Mouse (Mus musculus): ENCODE results near the gene Jazf1.

Jazf1 gene

DNA sequence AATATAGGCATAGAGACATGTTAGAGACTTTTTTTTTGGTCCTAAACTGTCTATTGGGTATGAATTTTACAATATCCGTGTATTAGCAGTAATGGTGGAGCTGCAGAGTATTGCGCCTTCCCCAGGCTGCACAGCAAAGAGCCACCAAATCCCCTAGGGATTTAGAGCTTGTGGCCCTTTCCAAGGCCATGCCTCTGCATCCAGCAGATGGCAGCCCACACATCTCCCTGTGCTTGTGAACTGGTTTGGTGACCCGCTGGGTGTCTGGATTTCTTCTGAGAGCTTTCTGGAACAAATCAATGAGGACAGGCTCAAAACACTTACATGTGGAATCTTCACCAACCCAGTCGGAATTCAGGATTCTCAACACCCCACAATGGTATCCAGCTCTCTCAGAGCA is 225.4 kb downstream of the Jazf1 start:
- no peak for DNase-seq

GRCm38 (mm10) chr6:52842598-52842997 is 225.8 kb downstream of the Jazf1 start:
- no peak for DNase-seq

- no peak for DNase-seq
Observed at GRCm38 (mm10) chr6:52841611-52842010, 226.8 kb downstream of the Jazf1 start.

- no peak for DNase-seq
Observed at GRCm38 (mm10) chr6:52840589-52841044, 227.8 kb downstream of the Jazf1 start.

DNA sequence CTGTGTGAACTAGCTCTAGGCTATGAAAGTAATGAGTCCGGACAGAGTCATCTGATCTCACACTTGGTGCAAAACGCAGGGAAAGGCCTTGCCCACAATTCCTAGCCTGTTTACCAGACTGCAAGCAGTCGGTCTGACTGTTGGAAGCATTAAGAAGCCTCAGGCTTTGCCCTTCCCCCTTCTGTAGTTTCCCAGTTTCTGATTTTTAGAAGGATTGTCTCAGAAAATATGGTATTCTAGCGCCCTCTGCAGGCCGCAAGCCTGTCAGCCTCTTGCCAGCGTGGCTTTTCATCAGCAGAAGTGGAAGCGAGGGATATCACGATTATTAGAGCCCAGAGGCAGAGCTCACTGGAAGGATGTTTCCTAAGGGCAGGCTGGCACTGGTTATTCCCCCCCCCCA is 229.7 kb downstream of the Jazf1 start:
- peak; percentile 68 for DNase-seq

- DNase-seq: no peak
Observed at GRCm38 (mm10) chr6:52837792-52838191, 230.6 kb downstream of the Jazf1 start.

DNA sequence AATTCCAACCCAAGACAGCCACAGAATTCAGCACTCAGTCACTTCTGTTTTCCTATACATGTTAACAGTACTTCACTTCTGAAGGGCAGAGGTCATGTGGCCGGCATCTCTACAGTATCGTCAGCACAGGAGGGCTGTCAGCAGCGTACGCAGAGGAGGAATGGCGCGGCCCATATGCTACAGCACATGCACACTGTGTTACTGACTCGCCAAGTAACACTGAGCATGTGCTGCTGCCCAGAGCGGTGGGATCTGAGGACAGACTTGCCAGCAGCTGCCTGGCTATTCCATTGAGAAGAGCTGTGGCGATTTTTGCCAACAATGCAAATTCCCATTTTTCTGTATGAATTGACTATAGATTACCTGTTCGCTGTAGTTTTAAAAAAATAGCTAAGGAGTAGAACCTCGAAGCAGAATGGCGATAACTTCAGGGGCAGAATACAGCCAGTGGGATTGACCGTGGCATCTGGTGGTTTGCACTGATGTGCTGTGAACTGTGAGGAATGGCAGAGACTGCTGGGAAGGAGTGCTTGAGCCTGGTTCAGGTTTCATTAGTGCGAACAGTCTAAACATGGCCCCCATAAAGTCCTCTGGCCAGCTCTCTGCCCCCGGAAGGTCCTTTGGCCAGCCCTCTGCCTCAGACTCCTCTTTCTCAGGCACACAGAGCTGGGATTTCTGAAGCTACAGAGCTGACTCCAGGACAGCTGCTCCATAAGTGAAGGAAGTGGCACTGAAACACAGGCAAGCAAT is 232.1 kb downstream of the Jazf1 start:
- DNase-seq: no peak

DNA sequence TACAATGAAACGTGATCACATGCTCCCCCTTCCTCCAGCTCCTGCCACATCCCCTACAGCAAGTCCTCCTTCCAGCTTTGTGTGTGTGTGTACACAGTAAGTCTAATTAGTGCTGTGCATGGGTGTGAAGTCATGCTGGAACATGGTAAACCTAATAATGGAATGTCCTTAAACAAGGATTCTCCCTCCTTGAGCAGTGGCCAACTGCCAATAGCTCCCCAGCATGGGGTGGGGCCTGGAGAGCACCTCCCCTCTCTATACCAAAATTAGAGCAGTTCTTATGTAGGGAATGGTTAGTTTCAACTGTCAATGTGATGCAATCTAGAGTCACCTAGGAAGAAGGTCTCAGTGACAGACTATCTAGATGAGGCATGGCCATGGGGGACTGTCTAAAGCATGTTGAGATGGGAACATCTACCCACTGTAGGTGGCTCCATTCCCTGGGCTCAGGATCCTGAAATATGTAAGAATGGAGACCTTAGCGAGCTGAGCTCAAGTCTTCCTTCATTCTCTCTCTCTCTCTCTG is 240.6 kb downstream of the Jazf1 start:
- DNase-seq: no peak

DNA sequence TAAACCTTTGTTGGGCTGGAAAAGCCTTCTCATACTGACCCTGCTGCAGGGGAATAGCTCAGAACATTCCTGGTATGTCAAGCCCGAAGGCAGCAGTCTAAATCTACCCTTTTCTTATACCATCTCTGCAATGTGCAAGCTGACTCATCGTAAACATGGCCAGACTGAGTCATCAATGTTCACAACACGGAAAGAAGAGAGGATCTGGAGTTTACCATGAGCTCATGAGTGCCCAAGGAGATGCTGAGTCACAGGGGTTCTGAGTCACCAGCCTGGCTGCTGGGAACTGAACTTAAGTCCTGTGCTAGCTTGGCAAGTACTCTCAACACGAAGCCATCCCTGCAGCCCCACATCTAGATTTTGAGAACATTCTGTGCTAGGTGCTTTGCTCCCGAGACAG is 242.9 kb downstream of the Jazf1 start:
- peak; percentile 22 for DNase-seq

- DNase-seq: peak; percentile 56
Observed at GRCm38 (mm10) chr6:52824977-52825482, 243.4 kb downstream of the Jazf1 start.

- no peak for DNase-seq
Observed at GRCm38 (mm10) chr6:52823064-52823463, 245.4 kb downstream of the Jazf1 start.

- no peak for DNase-seq
Observed at GRCm38 (mm10) chr6:52822625-52823024, 245.8 kb downstream of the Jazf1 start.

GRCm38 (mm10) chr6:52819353-52819752 is 249.1 kb downstream of the Jazf1 start:
- DNase-seq: no peak

- no peak for DNase-seq
Observed at GRCm38 (mm10) chr6:52818041-52818440, 250.4 kb downstream of the Jazf1 start.

DNA sequence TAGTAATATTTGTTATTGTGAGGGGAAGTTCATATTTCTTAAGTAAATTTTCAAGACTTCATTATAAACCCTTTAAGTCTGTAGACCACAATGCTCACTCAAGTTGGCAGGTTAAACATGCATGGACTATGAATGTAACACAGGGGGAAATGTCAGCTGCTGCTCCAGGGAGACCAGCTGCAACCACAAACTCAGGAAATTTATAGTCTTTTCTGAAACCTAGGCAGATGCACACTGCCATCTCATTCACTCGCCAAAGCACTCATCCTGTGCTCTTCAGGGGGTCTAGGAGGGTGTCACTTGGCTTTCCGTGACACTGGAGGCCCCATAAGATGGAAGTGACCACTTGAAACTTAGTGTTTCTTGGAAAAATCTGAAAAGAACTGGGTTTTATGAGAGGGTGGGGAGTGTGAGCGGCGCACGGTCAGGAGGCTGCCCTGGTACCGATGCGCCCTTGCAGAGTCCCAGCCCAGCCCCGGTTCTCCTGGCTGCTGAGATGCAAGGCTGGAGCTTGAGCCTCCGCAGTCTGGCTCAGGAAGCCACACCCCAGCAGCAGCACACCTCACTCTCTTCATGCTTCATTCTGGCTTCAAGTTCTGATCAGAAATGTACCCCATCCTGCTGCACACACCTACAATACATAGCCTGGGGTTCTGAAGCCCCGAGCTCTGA is 251.1 kb downstream of the Jazf1 start:
- DNase-seq: no peak

DNA sequence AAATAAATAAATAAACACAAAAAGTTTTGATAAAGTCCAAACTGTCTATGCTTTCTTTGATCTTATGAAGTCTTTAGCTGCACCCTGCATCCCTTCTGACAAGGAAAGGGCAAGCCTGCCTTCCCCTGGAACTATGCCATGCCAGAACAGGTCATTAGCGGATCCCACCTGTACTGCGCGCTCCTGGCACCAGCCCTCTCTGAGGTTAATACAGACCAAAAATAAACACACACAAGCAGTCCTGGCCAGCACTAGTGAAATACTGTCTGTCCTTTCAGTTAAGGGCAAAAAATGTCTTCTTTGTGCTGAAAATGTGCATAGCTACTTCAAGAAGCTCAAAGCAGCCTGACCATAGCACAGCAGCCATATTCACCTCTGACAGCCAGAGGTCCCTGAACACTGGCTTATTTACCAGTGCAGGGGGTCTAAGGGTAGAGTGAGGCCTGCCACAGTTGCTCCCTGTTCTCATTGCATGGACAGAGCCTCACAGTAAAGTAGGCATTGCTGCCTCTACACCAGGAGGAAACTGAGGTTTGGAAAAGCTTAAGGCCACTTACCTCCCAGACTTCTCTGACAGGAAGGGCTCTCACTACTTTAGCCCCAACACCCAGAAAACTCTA is 263.1 kb downstream of the Jazf1 start:
- no peak for DNase-seq

- DNase-seq: no peak
Observed at GRCm38 (mm10) chr6:52802181-52802580, 266.2 kb downstream of the Jazf1 start.

DNA sequence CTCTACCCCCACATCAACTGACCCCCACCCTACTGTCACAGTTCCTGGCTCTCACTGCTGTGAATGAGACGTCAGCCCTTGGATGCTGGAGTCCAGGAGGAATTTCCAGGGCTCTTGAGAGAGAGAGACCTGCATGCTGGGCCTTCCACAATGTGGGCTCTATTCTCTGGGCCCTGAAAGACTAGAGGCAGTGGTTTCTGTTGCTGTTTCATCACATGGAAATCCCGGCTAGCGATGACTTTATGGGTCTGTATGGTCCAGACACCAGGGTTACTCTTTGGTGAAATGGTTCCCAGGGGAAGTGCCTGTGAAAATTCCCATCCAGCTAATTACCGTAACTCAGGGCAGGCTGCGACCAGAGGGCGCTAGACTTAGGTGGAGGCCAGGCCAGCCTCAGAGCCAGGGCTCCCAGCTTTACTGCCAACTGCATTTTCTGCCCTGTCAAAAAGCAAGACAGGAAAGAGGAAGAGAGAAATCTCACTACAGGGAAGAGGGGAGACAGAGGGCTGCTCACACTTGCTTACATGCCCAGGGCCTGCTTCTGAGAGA is 271.1 kb downstream of the Jazf1 start:
- no peak for DNase-seq

GRCm38 (mm10) chr6:52796691-52797090 is 271.7 kb downstream of the Jazf1 start:
- DNase-seq: peak; percentile 12

GRCm38 (mm10) chr6:52796035-52796598 is 272.3 kb downstream of the Jazf1 start:
- no peak for DNase-seq

- DNase-seq: no peak
Observed at GRCm38 (mm10) chr6:52795029-52795841, 273.2 kb downstream of the Jazf1 start.

- DNase-seq: no peak
Observed at GRCm38 (mm10) chr6:52792455-52792854, 276.0 kb downstream of the Jazf1 start.
